Mouse (Mus musculus): ENCODE measurements around the gene Zfp788. TPM values are rescaled to one million over a fixed set of nuclear protein-coding genes. Genes with fewer than 3 reads are reported as not detected.
"Not testable (repeated sequence)": the region's sequence is repeated elsewhere in the genome, so short reads cannot be mapped to it uniquely, and the experiment has no call there.

The Zfp788 gene
- total RNA-seq (2017): 9.4 and 11.1 TPM in 2 replicates

DNA sequence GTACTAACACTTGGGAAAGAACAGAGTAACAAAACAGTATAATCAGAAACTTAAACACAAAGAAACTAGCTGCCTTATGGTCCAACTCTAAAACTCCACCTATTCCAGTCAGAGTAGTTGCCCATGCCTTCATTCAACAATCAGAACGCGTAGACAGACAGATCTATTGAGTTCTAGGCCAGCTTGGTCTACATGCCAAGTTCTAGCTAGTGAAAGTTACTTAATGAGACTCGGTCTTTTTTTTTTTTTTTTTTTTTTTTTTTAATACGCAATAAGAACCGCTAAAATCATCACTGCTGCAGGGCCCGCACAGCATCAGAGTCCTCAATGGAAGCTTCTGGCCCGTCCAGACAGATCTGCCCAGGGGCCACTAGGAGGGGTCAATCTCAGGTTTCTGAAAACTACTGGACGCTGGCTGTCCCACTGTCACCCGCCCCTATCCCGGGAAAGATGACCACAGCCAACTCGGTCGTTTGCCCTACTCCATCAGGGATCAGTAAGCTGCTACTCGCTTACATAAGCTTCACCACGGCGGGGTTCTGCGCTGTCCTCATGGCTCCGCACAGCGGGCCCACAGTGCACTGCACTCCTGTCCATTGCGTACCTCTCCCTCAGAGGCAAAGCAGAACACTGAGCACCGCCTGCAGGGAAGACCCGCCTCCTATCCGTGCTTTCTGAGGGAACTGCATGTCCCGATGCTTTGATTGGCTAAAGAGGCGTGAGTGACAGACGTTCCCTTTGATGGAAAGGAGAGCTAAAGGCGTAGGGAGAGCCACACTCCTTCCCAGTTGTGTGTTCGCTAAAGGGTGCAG lies at the start of gene Zfp788:
Gene Zfp788, plus strand, starts transcription at position 795 of the 812 bp plus-strand sequence.
- peak; percentile 91 for ATAC-seq (replicated peaks; ENCODE audit: low read depth, poor library complexity, severe bottlenecking)

DNA sequence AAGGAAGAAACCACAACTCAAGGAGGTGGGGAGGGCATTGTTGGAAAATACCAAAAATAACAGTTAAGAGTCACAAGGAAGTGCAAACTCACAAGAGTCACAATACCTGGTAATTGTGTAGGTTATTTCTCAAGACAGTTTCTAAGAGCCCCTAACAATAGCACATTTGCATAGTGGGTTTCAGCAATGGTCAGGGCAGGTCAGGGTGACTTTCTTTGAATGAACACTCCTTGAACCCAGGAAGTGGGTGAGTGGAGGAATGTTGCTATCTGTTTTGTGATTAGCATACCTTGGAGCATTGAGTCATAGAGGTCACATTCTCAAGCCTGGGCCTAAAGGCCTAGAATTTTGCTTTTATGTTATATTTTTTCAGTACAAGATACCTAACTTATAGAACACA lies 45.2 kb upstream of the Zfp788 start:
- ATAC-seq (replicated peaks; ENCODE audit: low read depth, poor library complexity, severe bottlenecking): not testable (repeated sequence)

- ATAC-seq (replicated peaks; ENCODE audit: low read depth, poor library complexity, severe bottlenecking): no peak
Measured at GRCm38 (mm10) chr7:41598615-41599014, 34.4 kb upstream of the Zfp788 start.

DNA sequence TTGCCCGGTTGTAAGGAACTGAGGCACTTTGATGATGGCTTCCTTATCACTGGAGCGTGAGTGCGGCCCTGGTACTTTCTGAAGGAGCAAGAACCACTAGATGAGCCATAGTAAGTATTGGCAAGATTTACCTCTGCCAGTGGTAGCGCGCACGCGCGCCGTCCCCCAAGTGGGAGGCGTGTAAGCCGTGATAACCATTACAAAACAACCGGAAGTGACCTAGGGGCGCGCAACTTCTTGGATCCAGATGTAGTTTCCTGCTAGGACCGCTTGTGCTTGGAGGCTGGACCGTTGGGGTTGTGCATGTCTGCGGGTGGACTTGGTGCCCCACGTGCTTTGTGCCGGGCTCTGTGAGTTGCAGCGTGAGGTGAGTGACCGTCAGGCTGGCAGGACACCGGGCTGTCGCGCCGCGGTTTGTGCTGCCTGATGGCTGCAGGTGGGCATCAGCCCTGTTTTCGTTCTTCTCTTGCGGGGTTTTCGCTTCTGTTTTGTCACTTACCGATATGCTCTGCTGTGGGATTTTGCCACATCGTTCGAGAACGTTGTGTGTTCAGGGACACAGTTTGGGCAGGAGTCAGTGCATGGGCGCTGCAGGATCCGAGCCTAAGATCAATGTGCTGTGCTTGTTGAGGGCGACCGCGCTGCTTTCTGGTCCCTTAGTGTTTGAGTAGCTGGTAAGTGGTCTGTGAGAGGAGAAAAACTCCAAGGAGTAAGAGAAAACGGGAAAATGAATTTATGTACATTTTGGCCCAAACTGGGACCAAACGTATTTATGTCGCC lies 33.8 kb upstream of the Zfp788 start, which contains the start of gene 2610021A01Rik:
Gene 2610021A01Rik, plus strand, starts transcription at position 197 of the 780 bp plus-strand sequence.
- ATAC-seq (replicated peaks; ENCODE audit: low read depth, poor library complexity, severe bottlenecking): peak; percentile 97

GRCm38 (mm10) chr7:41599932-41600548 lies 33.0 kb upstream of the Zfp788 start:
- ATAC-seq (replicated peaks; ENCODE audit: low read depth, poor library complexity, severe bottlenecking): no peak

DNA sequence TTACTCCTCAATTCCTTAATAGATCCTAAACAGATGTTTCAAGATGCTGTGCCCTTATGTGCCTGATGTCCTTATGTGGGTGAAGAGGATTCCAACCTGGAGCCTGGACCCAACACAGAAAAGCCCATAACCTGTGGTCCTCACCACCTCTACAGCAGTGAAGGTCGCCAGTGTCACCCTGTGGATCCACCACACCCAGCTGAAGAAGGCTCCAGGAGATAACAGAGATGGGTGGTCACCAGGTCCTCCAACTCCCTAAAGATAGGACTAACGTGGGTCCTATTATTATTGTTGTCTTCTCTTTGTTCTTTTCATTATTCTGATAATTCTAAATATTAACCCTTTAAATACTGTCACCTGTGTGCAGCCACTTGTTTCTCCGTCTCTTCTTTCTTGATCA lies 21.3 kb upstream of the Zfp788 start:
- no peak for ATAC-seq (replicated peaks; ENCODE audit: low read depth, poor library complexity, severe bottlenecking)

DNA sequence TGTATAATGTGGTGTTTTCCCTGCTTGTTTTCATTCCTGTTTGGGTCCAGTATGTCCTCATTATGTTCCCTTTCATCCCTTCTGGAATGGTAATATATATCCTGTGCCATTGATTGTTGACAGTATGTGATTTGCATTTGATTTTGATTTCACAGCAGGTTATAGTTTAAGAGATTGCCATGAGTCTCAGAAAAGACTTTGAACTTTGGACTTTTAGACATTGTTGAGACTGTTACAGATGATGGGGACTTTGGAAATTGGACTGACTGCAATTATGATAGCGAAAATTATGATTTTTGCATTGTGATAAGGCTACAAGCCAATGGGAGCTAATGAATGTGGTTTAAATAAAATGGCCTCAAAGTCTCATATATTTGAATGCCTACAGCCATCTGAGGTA lies 16.8 kb upstream of the Zfp788 start:
- ATAC-seq (replicated peaks; ENCODE audit: low read depth, poor library complexity, severe bottlenecking): not testable (repeated sequence)

DNA sequence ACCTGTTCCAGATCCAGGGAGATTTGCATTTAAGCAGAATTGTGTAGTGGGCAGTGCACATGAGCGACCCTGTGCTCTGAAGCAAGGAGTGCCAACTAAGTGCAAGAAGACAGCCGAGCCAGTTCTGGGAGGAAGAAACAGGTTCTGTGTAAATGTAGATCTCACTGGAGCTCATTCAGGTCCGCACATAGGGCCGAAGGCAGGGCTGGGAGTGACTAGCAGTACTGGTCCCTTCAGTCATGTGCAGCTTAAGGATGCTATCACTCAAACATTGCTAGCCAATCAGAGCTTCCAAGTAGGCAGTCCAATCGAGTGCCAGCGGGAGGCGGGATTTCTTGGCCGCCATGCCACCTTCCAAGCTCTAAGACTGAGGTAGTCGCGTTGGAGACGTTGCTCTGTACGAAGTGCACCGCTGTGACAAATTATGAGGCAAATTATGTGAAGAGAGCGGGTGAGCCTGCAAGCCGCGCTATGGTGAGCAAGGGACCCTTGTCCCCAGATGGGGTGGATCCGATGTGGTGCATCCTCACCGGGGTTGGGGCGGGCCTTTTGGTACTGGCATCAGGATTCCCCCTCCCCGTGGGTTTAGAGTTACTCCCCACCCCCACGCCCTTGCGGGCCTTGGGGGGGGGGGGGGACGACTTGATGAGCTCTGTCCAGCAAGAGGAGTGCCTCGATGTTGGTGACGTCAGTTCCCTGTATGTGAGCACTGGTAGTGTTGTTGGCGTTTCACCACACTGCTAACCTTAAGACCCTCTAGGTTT lies 400 bp downstream of the Zfp788 start:
- peak; percentile 87 for ATAC-seq (replicated peaks; ENCODE audit: low read depth, poor library complexity, severe bottlenecking)

GRCm38 (mm10) chr7:41674326-41674725 lies 41.3 kb downstream of the Zfp788 start:
- not testable (repeated sequence) for ATAC-seq (replicated peaks; ENCODE audit: low read depth, poor library complexity, severe bottlenecking)

Other genes with a start within 250 kb of the Zfp788 start
- 26.4 and 31.7 TPM in 2 replicates for gene AI987944, start 239.8 kb upstream of the Zfp788 start, total RNA-seq (2017)
- gene Vmn2r57, start 184.5 kb upstream of the Zfp788 start, total RNA-seq (2017): 0.27 and 0.29 TPM in 2 replicates
- gene Gm20449, start 133.8 kb upstream of the Zfp788 start, total RNA-seq (2017): not detected in 2 replicates
- gene AW146154, start 133.3 kb upstream of the Zfp788 start, total RNA-seq (2017): 18.9 and 20.4 TPM in 2 replicates
- not detected in 2 replicates for gene Gm6871, start 59.5 kb upstream of the Zfp788 start, total RNA-seq (2017)
- gene 2610021A01Rik, start 34.0 kb upstream of the Zfp788 start, total RNA-seq (2017): 31.3 and 36.4 TPM in 2 replicates
- not detected in 2 replicates for gene Vmn2r58, start 239.5 kb downstream of the Zfp788 start, total RNA-seq (2017)

All from common myeloid progenitor, adult 5-6 weeks (primary cell).